Mouse (Mus musculus) lung, adult 2 months (tissue): ENCODE measurements around the gene Anks1. TPM values are rescaled to one million over a fixed set of nuclear protein-coding genes. Genes with fewer than 3 reads are reported as not detected.
A peak's percentile ranks its signal among the peaks of the same experiment; 100 is the strongest.

Experiments used
- DNase-seq: peaks from one replicate; pipeline ENCODE4 v3.0.0; 2022
- H3K4me1 ChIP-seq: fragments of 200-500 bp; 2 replicates; pipeline ENCODE4 v1.6.1; 2011; ENCODE audit warnings: low read length; ENCODE audit not compliant: control insufficient read depth, insufficient read depth
- H3K4me3 ChIP-seq: fragments of 200-500 bp; replicated peaks from 2 replicates; pipeline ENCODE3; 2011; ENCODE audit warnings: low read depth, mild to moderate bottlenecking, control low read depth, low read length; ENCODE audit errors: extremely low read depth
- CTCF ChIP-seq: fragments of 200-500 bp; IDR thresholded peaks from 2 replicates; pipeline ENCODE4 v1.5.1; 2011; ENCODE audit warnings: mild to moderate bottlenecking, low read length, control low read depth; ENCODE audit not compliant: insufficient read depth
- POLR2A ChIP-seq: fragments of 200-500 bp; IDR thresholded peaks from 2 replicates; pipeline ENCODE4 v1.6.1; 2011; ENCODE audit warnings: low read depth, mild to moderate bottlenecking, control low read depth, low read length, borderline replicate concordance; ENCODE audit errors: extremely low read depth
- WGBS: fragments of 180-500 bp; shearing (Covaris S2); methylation state at CpG from one replicate; pipeline ENCODE4 v1.1.7; 2018; 5-methylcytosine and 5-hydroxymethylcytosine counted together
- polyA plus RNA-seq: library from polyadenylated mRNA; depleted of rRNA; stranded (reverse); fragments of >200 nt; gene quantifications from 2 replicates; pipeline ENCODE4 v1.2.3, GENCODE M21; 2012

The Anks1 gene
- polyA plus RNA-seq, 1 experiment = 89.4 TPM

GRCm38 (mm10) chr17:28012851-28013250, 103.7 kb downstream of the Anks1 start:
- Histone ChIP-seq H3K4me1 (peaks cover 67% of the 10 kb centered on the region), H3K4me3 (no peak overlapping the region)
- 23% methylated on average over 6 of the region's 6 CpGs for WGBS
- DNase-seq = no peak
- TF ChIP-seq CTCF = no peak
- TF ChIP-seq POLR2A = no peak

DNA sequence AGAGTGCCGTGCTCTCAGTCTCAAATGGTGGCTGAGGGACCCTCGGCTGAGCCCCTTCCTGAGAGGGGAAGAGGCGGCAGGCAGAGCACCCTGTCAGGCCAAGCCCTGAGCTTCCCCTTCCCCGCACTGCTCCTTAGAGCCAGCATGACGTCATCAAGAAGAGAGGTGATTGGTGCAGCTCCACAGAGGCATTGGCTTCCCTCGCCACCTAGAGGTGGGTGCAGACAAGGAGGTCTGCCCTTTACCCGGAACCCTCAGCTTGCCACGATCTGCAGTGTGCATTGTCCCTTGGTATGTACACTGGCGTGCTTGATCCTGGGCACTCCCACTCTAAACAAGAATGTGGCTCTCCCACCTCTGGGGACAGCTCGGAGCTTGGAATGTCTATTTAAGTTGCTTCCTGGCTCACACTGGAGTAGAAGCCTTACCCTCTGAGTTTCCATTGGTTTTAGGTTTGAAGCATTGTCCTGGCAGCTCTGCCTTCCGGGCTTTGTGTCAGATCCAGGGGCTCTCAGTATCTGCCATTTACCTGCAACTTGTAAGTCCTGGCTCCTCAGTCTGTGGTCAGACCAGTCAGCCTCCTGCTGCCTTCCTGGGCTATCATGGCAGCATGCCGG, 104.3 kb downstream of the Anks1 start:
- Histone ChIP-seq H3K4me1 (peaks cover 64% of the 10 kb centered on the region), H3K4me3 (no peak overlapping the region)
- TF ChIP-seq POLR2A (peak; percentile 46; the same call in 1 of the 2 replicates), CTCF (peak; percentile 83)
- DNase-seq = peak; percentile 66
- 7% methylated on average over 12 of the region's 12 CpGs for WGBS

GRCm38 (mm10) chr17:28014449-28014848, 105.3 kb downstream of the Anks1 start:
- no peak for DNase-seq
- WGBS = 35% methylated on average over 4 of the region's 4 CpGs
- TF ChIP-seq CTCF (no peak), POLR2A (no peak)
- Histone ChIP-seq H3K4me1 (peaks cover 70% of the 10 kb centered on the region), H3K4me3 (no peak overlapping the region)

DNA sequence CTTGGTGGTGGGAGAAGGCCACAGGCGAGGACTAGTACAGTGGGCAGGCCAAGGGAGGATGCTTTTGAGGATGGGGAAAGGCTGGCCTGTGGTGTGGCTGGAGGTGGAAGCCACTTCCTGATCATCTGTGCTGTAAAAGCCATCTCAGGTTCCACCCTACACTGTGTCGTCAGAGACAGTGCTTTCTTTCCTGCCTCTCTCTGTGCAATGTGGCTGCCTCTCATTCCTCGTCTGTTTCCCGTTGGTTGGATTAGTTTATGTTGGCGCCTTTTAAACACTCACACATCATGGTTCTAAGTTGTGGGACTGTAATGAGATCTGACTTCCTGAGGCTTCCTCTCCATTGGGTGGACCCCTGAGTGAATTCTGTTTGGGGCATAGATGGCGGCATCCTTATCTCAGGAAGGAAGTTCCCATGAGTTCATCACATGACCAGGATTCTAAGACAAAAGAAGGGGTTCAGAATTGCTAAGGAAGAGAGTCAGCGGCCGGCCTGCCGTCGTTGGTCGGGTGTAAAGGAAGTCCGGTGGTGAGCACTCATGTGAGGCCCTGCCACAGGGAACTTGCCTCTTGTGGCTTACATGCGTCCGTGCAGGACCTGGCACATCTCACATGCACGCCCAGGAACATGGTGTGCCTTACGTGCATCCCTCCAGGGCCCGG, 106.1 kb downstream of the Anks1 start:
- 35% methylated on average over 17 of the region's 17 CpGs for WGBS
- no peak for TF ChIP-seq POLR2A
- TF ChIP-seq CTCF = peak; percentile 47
- Histone ChIP-seq H3K4me3 (no peak overlapping the region), H3K4me1 (peaks cover 73% of the 10 kb centered on the region)
- DNase-seq = peak; percentile 42

DNA sequence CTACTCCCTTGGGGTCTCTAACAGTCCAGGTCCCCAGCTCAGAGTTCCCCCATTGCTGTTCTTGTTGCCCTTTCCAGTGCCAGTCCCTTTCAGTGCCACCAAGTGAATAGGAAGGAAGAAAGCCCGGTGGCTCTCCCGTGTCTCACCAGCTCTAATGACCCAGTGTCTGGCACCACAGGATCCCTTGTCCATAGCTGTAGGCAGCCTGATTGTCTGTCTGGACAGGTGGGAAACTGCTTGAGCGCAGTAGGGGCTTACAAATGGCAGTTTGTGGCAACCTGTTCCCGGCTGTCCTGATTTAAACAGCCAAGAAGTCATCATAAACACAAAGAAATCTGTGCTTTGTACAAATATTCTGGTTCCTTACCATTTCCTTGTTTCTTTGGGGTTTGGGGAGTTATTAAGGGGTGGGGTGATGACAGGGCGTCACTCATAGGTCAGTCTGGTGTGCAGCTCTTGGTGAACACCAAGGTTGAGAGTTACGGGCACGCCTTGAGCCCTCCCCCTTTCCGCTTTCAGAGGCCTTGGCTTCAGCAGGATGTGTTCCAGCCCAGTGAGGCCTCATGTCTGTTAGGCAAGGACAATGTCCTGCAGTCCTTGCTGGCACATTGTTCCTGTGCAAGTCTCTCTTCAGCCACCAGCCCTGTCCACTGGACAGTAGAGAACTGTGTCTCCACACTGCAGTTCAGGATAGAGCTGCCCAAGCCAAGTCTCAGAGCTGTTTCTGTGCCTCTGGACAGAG, 107.1 kb downstream of the Anks1 start:
- Histone ChIP-seq H3K4me1 (peaks cover 69% of the 10 kb centered on the region), H3K4me3 (no peak overlapping the region)
- WGBS = 37% methylated on average over 8 of the region's 8 CpGs
- no peak for TF ChIP-seq CTCF
- peak; percentile 44; the same call in 1 of the 2 replicates for TF ChIP-seq POLR2A
- DNase-seq = peak; percentile 45

GRCm38 (mm10) chr17:28018344-28018743, 109.2 kb downstream of the Anks1 start:
- Histone ChIP-seq H3K4me3 (no peak overlapping the region), H3K4me1 (peaks cover 61% of the 10 kb centered on the region)
- no peak for DNase-seq
- no peak for TF ChIP-seq CTCF
- TF ChIP-seq POLR2A = no peak
- 79% methylated on average over 6 of the region's 6 CpGs for WGBS

- Histone ChIP-seq H3K4me3 (no peak overlapping the region), H3K4me1 (peaks cover 61% of the 10 kb centered on the region)
- WGBS = 52% methylated on average over 11 of the region's 11 CpGs
- TF ChIP-seq CTCF = no peak
- TF ChIP-seq POLR2A = no peak
- DNase-seq = no peak
Measured at GRCm38 (mm10) chr17:28018776-28019175, 109.7 kb downstream of the Anks1 start.

DNA sequence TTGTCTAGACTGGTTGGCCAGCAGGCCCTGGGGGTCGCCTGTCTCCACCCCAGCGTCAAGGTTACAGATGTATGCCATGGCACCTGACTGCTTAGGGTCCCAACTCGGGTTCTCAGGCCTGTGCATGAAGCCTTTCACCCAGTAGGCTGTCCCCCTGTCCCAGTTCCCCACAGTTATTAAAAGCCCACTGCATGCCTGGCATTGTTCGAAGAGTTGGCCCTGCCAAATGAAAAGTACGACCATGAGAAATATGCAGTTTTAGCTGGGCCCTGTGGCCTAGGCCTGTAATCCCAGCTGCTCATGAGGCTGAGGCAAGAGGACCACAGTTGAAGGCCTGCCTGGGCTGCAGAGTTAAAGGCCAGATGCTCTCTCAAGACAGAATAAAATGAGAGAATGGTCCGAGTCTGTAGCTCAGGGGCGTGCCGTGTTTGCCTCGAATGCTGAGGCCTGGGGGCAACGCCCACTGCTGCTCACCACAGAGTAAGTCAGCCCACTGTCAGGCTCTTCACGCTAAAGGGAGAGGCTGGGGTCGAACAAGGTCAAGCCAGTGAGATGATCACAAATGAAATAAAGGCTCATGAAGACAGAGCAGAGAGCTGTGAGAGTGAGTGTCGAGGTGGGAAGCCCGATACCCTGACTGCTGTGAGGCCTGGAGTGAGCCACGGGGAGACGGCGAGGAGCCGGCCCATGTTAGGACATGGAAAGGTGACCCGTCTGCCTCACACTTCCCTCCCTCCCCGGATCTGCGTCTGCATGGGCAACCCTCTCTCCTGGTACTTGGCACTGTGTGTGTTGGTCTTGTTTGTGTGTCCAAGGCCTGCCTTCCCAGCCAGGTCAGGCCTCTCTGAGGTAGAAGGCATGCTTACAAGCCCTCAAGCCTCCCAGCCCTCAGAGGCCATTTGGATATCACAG, 110.9 kb downstream of the Anks1 start:
- 50% methylated on average over 21 of the region's 21 CpGs for WGBS
- TF ChIP-seq POLR2A (peak; percentile 23; the same call in 1 of the 2 replicates), CTCF (no peak)
- H3K4me1 ChIP-seq = peaks cover 64% of the 10 kb centered on the region
- no peak overlapping the region for H3K4me3 ChIP-seq
- peak; percentile 33 for DNase-seq

DNA sequence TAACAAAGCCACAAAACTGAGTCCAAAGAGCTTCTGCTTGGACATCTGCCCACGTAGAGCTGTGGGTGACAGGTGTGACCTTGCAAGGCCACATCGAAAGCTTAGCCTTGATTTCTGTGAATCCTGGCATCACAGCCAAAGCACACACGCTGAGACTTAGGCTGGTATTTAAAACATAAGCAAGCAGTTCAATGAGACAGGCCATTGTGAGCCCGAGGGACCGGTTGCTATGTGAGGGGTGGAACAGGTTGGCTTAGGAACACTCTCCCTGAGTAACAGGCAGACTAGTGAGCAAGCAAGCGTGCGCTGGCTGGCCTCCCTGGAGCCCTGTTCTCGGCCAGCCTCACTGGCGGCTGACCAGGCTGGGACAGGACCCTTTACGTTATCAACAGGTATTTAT, 112.8 kb downstream of the Anks1 start:
- Histone ChIP-seq H3K4me1 (peaks cover 73% of the 10 kb centered on the region), H3K4me3 (no peak overlapping the region)
- DNase-seq = no peak
- 61% methylated on average over 10 of the region's 10 CpGs for WGBS
- TF ChIP-seq CTCF (no peak), POLR2A (no peak)
